Mouse (Mus musculus) hindbrain, embryonic 16.5 days (tissue): ENCODE measurements around the gene Gm48551. TPM values are rescaled to one million over a fixed set of nuclear protein-coding genes. Genes with fewer than 3 reads are reported as not detected.
A peak's percentile ranks its signal among the peaks of the same experiment; 100 is the strongest.

Source experiments
- ATAC-seq: fragments of 200-750 bp; cut with Nextera tagmentation; 2 replicates; pipeline ENCODE4 v1.8.0; 2017; ENCODE audit warnings: moderate TSS enrichment, moderate library complexity
- H3K27ac ChIP-seq: fragments of 300-500 bp; sonication (generic); 2 replicates; pipeline ENCODE4 v1.5.1; 2014; ENCODE audit warnings: low read depth, mild to moderate bottlenecking, control low read depth, low read length, moderate library complexity
- H3K27me3 ChIP-seq: fragments of 300-500 bp; sonication (generic); replicated peaks from 2 replicates; pipeline ENCODE4 v1.6.1; 2014; ENCODE audit warnings: low read length; ENCODE audit not compliant: control insufficient read depth, insufficient read depth
- H3K36me3 ChIP-seq: fragments of 300-500 bp; sonication (generic); 2 replicates; pipeline ENCODE4 v1.6.1; 2014; ENCODE audit warnings: mild to moderate bottlenecking, low read length, moderate library complexity, mixed read lengths; ENCODE audit not compliant: control insufficient read depth, insufficient read depth
- H3K4me1 ChIP-seq: fragments of 300-500 bp; sonication (generic); 2 replicates; pipeline ENCODE4 v1.6.1; 2014; ENCODE audit warnings: low read depth, low read length; ENCODE audit not compliant: control insufficient read depth, insufficient read depth
- H3K4me2 ChIP-seq: fragments of 300-500 bp; sonication (generic); 2 replicates; pipeline ENCODE4 v1.6.1; 2014; ENCODE audit warnings: mild to moderate bottlenecking, low read length, control low read depth, moderate library complexity
- H3K4me3 ChIP-seq: fragments of 300-500 bp; sonication (generic); 2 replicates; pipeline ENCODE4 v1.5.1; 2014; ENCODE audit warnings: mild to moderate bottlenecking, low read length, control low read depth, moderate library complexity
- H3K9ac ChIP-seq: fragments of 300-500 bp; sonication (generic); 2 replicates; pipeline ENCODE4 v1.6.1; 2014; ENCODE audit warnings: low read depth, mild to moderate bottlenecking, control low read depth, low read length, moderate library complexity
- H3K9me3 ChIP-seq: fragments of 300-500 bp; sonication (generic); 2 replicates; pipeline ENCODE4 v1.6.1; 2014; ENCODE audit warnings: mild to moderate bottlenecking, low read length, moderate library complexity; ENCODE audit not compliant: control insufficient read depth
- WGBS: fragments of 180-500 bp; shearing (Covaris S2); extraction: QIAGEN DNeasy Blood & Tissue Kit; methylation state at CpG from one replicate; pipeline ENCODE4 v1.1.7; 2014; 5-methylcytosine and 5-hydroxymethylcytosine counted together
- polyA plus RNA-seq: library from polyadenylated mRNA; unstranded; fragments of >200 nt; fragmentation: Nextera tagmentation; extraction: Ambion mirVana; gene quantifications from 2 replicates; pipeline ENCODE4 v1.2.1, GENCODE M21; 2015

Gm48551 gene
- polyA plus RNA-seq, 1 experiment from 2014 or later, result 7.9 TPM

GRCm38 (mm10) chr10:81422661-81423217, 38.5 kb downstream of the Gm48551 start:
- Histone ChIP-seq H3K9me3 (no peaks in the 10 kb centered on the region), H3K9ac (no peak overlapping the region), H3K4me2 (no peak overlapping the region), H3K36me3 (0 out of 2 replicates have a peak, but pooled peaks cover 4% of the 10 kb centered on the region), H3K27me3 (peaks cover 9% of the 10 kb centered on the region), H3K4me1 (peaks cover 41% of the 10 kb centered on the region), H3K27ac (no peak overlapping the region), H3K4me3 (no peak overlapping the region)
- WGBS, result 82% methylated on average over 3 of the region's 3 CpGs
- no peak for ATAC-seq

- H3K36me3 ChIP-seq, result 0 out of 2 replicates have a peak, but pooled peaks cover 4% of the 10 kb centered on the region
- no peak overlapping the region for H3K4me3 ChIP-seq
- peaks cover 34% of the 10 kb centered on the region for H3K4me1 ChIP-seq
- H3K27ac ChIP-seq, result peak overlapping the region; percentile 37
- 0 out of 2 replicates have a peak overlapping the region, but pooled peaks have one; percentile 44 for H3K9ac ChIP-seq
- 74% methylated on average over 4 of the region's 4 CpGs for WGBS
- ATAC-seq, result no peak
- peaks cover 12% of the 10 kb centered on the region for H3K27me3 ChIP-seq
- peak overlapping the region; percentile 57 for H3K4me2 ChIP-seq
- H3K9me3 ChIP-seq, result no peaks in the 10 kb centered on the region; the same call in 1 of the 2 replicates
These were observed 39.4 kb downstream of the Gm48551 start for GRCm38 (mm10) chr10:81423476-81424245.

GRCm38 (mm10) chr10:81424246-81425051, 40.2 kb downstream of the Gm48551 start:
- no peaks in the 10 kb centered on the region; the same call in 1 of the 2 replicates for H3K9me3 ChIP-seq
- peak overlapping the region; percentile 37 for H3K27ac ChIP-seq
- H3K36me3 ChIP-seq, result 0 out of 2 replicates have a peak, but pooled peaks cover 4% of the 10 kb centered on the region
- H3K9ac ChIP-seq, result peak overlapping the region; percentile 44; the same call in 1 of the 2 replicates
- H3K4me3 ChIP-seq, result no peak overlapping the region; the same call in 1 of the 2 replicates
- H3K4me2 ChIP-seq, result peak overlapping the region; percentile 57
- H3K4me1 ChIP-seq, result peaks cover 34% of the 10 kb centered on the region
- 9% methylated on average over 25 of the region's 25 CpGs for WGBS
- H3K27me3 ChIP-seq, result peaks cover 12% of the 10 kb centered on the region
- ATAC-seq, result peak; percentile 9; the same call in 1 of the 2 replicates

GRCm38 (mm10) chr10:81425236-81425850, 41.1 kb downstream of the Gm48551 start:
- Histone ChIP-seq H3K27me3 (peaks cover 12% of the 10 kb centered on the region), H3K36me3 (no peaks in the 10 kb centered on the region), H3K27ac (peak overlapping the region; percentile 34; the same call in 1 of the 2 replicates), H3K4me3 (no peak overlapping the region; the same call in 1 of the 2 replicates), H3K4me1 (peaks cover 37% of the 10 kb centered on the region), H3K4me2 (peak overlapping the region; percentile 57), H3K9me3 (no peaks in the 10 kb centered on the region; the same call in 1 of the 2 replicates), H3K9ac (peak overlapping the region; percentile 31; the same call in 1 of the 2 replicates)
- no peak for ATAC-seq
- 29% methylated on average over 9 of the region's 10 CpGs for WGBS

GRCm38 (mm10) chr10:81426081-81426671, 41.9 kb downstream of the Gm48551 start:
- Histone ChIP-seq H3K4me2 (peak overlapping the region; percentile 57), H3K36me3 (no peaks in the 10 kb centered on the region), H3K4me1 (peaks cover 40% of the 10 kb centered on the region), H3K4me3 (peak overlapping the region; percentile 41), H3K9ac (peak overlapping the region; percentile 56), H3K27ac (no peak overlapping the region; the same call in 1 of the 2 replicates), H3K27me3 (peaks cover 12% of the 10 kb centered on the region), H3K9me3 (no peaks in the 10 kb centered on the region; the same call in 1 of the 2 replicates)
- ATAC-seq, result no peak
- WGBS, result 3% methylated on average over 11 of the region's 33 CpGs

- 2% methylated on average over 36 of the region's 38 CpGs for WGBS
These were observed 42.6 kb downstream of the Gm48551 start for GRCm38 (mm10) chr10:81426897-81427296.

GRCm38 (mm10) chr10:81427327-81427726, 43.1 kb downstream of the Gm48551 start:
- WGBS, result 27% methylated on average over 3 of the region's 3 CpGs
- peaks cover 43% of the 10 kb centered on the region for H3K4me1 ChIP-seq
- no peak overlapping the region for H3K27ac ChIP-seq
- no peaks in the 10 kb centered on the region for H3K36me3 ChIP-seq
- H3K4me3 ChIP-seq, result peak overlapping the region; percentile 41
- H3K9me3 ChIP-seq, result no peaks in the 10 kb centered on the region; the same call in 1 of the 2 replicates
- peaks cover 12% of the 10 kb centered on the region for H3K27me3 ChIP-seq
- peak overlapping the region; percentile 56 for H3K9ac ChIP-seq
- H3K4me2 ChIP-seq, result peak overlapping the region; percentile 57
- ATAC-seq, result no peak

More at GRCm38 (mm10) chr10:81426897-81427296, 42.6 kb downstream of the Gm48551 start:
- Histone ChIP-seq H3K4me2 (peak overlapping the region; percentile 57), H3K4me1 (peaks cover 43% of the 10 kb centered on the region), H3K27ac (no peak overlapping the region), H3K27me3 (peaks cover 12% of the 10 kb centered on the region), H3K36me3 (no peaks in the 10 kb centered on the region), H3K9ac (peak overlapping the region; percentile 56), H3K4me3 (peak overlapping the region; percentile 41), H3K9me3 (no peaks in the 10 kb centered on the region; the same call in 1 of the 2 replicates)
- no peak for ATAC-seq

- Histone ChIP-seq H3K27me3 (peaks cover 12% of the 10 kb centered on the region), H3K27ac (no peak overlapping the region), H3K9ac (no peak overlapping the region), H3K9me3 (no peaks in the 10 kb centered on the region; the same call in 1 of the 2 replicates), H3K36me3 (no peaks in the 10 kb centered on the region), H3K4me1 (peaks cover 47% of the 10 kb centered on the region), H3K4me2 (no peak overlapping the region), H3K4me3 (no peak overlapping the region)
- 78% methylated on average over 8 of the region's 8 CpGs for WGBS
- ATAC-seq, result no peak
These were observed 43.7 kb downstream of the Gm48551 start for GRCm38 (mm10) chr10:81427804-81428506.
